Mouse (Mus musculus) myocyte (in vitro differentiated cells): Measurements from ENCODE around the gene Tex9.

Experiments
- CEBPB ChIP-seq: IDR thresholded peaks from 2 replicates; pipeline ENCODE4 v1.6.1; 2011; ENCODE audit warnings: mild to moderate bottlenecking, moderate library complexity; ENCODE audit not compliant: poor library complexity, insufficient read depth, severe bottlenecking
- E2F4 ChIP-seq: IDR thresholded peaks from one replicate; pipeline ENCODE4 v1.6.1; 2011; ENCODE audit warnings: mild to moderate bottlenecking, control low read depth, moderate library complexity; ENCODE audit not compliant: insufficient read depth
- MAX ChIP-seq: IDR thresholded peaks from one replicate; pipeline ENCODE4 v1.6.1; 2011; ENCODE audit warnings: low read depth, mild to moderate bottlenecking, control low read depth
- MYOD1 ChIP-seq, 3 experiments: IDR thresholded peaks; one replicate each; pipeline ENCODE4 v1.6.1; 2011; ENCODE audit warnings: control low read depth in 2 of 3, low read depth in 2 of 3, mild to moderate bottlenecking in 2 of 3, moderate library complexity in 1 of 3; ENCODE audit not compliant: insufficient read length in 2 of 3, control insufficient read depth in 1 of 3
- MYOG ChIP-seq, 3 experiments: IDR thresholded peaks; one replicate each; pipeline ENCODE4 v1.6.1; 2011; ENCODE audit warnings: control low read depth in 2 of 3, low read depth in 2 of 3, mild to moderate bottlenecking in 2 of 3; ENCODE audit not compliant: insufficient read length in 2 of 3, control insufficient read depth in 1 of 3, insufficient read depth in 1 of 3
- POLR2A ChIP-seq: IDR thresholded peaks from one replicate; pipeline ENCODE4 v1.6.1; 2011; ENCODE audit warnings: low read depth, mild to moderate bottlenecking, control low read depth, moderate library complexity; ENCODE audit not compliant: insufficient read length
- POLR2AphosphoS2 ChIP-seq: IDR thresholded peaks from one replicate; pipeline ENCODE4 v1.6.1; 2011; ENCODE audit warnings: low read depth, control low read depth; ENCODE audit not compliant: insufficient read length
- REST ChIP-seq: IDR thresholded peaks from one replicate; pipeline ENCODE4 v1.6.1; 2011; ENCODE audit warnings: mild to moderate bottlenecking, control low read depth, moderate library complexity; ENCODE audit not compliant: insufficient read depth, insufficient read length
- SRF ChIP-seq: IDR thresholded peaks from one replicate; pipeline ENCODE4 v1.6.1; 2011; ENCODE audit warnings: low read depth; ENCODE audit not compliant: control insufficient read depth, insufficient read length
- TCF12 ChIP-seq: IDR thresholded peaks from one replicate; pipeline ENCODE4 v1.6.1; 2011; ENCODE audit warnings: mild to moderate bottlenecking, control low read depth; ENCODE audit not compliant: poor library complexity, insufficient read depth, severe bottlenecking
- TCF3 ChIP-seq: IDR thresholded peaks from one replicate; pipeline ENCODE4 v1.6.1; 2011; ENCODE audit warnings: low read depth, control low read depth; ENCODE audit not compliant: insufficient read length

GRCm38 (mm10) chr9:72440948-72441926 lies 50.8 kb downstream of the Tex9 start:
- TF ChIP-seq POLR2A = no peak
- no peak for TF ChIP-seq E2F4
- TF ChIP-seq MYOG (IDR thresholded peaks at IDR 0.05; ENCODE audit: control insufficient read depth in 1 of 3, insufficient read depth in 1 of 3, insufficient read length in 2 of 3, low read depth in 2 of 3) = no peak
- TF ChIP-seq TCF12 = no peak
- no peak for TF ChIP-seq MYOD1 (IDR thresholded peaks at IDR 0.05; ENCODE audit: control insufficient read depth in 1 of 3, insufficient read length in 2 of 3, low read depth in 2 of 3)
- no peak for TF ChIP-seq CEBPB
- TF ChIP-seq SRF = no peak
- TF ChIP-seq MAX = no peak
- TF ChIP-seq REST = no peak
- TF ChIP-seq POLR2AphosphoS2 = no peak
- TF ChIP-seq TCF3 = no peak
